Mouse (Mus musculus): ENCODE data around the gene Xlr3c.
"Not testable (repeated sequence)": the region's sequence is repeated elsewhere in the genome, so short reads cannot be mapped to it uniquely, and the experiment has no call there.

Xlr3c gene

GRCm38 (mm10) chrX:73265270-73265669, at the start of gene Xlr3c:
TSS of gene Xlr3c (minus strand) at chrX:73265390.
- CTCF ChIA-PET, result interaction anchor here in 1 of 4 experiments (0.7 kb wide), 1 partner anchor 1156 kb away, joined by 9 read pairs; no protein-coding TSS in a partner anchor
- POLR2A ChIA-PET, result interaction anchor here in 1 of 4 experiments (0.7 kb wide), 1 partner anchor 410 kb away, joined by 5 read pairs; no protein-coding TSS in a partner anchor

- ChIA-PET CTCF (interaction anchor here in 1 of 4 experiments (0.6 kb wide), 1 partner anchor 14 kb away, joined by 3 read pairs; no protein-coding TSS in a partner anchor), POLR2A (no interaction called here)
Measured at GRCm38 (mm10) chrX:73312522-73312921, 47.3 kb upstream of the Xlr3c start.

- POLR2A ChIA-PET, CTCF ChIA-PET: not testable (repeated sequence)
Measured at GRCm38 (mm10) chrX:73295745-73296144, 30.6 kb upstream of the Xlr3c start.

GRCm38 (mm10) chrX:73292876-73293275, 27.7 kb upstream of the Xlr3c start, which contains the start of the genes Xlr5a and Xlr5c:
TSS of gene Xlr5a (minus strand) at chrX:73292976.
TSS of gene Xlr5c (minus strand) at chrX:73292976.
- CTCF ChIA-PET, POLR2A ChIA-PET: not testable (repeated sequence)

- POLR2A ChIA-PET, result interaction anchor here in 1 of 4 experiments (0.7 kb wide), 1 partner anchor 149 kb away, joined by 4 read pairs; no protein-coding TSS in a partner anchor
- CTCF ChIA-PET, result not testable (repeated sequence)
Measured at GRCm38 (mm10) chrX:73262428-73262827, 2.8 kb downstream of the Xlr3c start.

- POLR2A ChIA-PET, result interaction anchor here in 1 of 4 experiments (0.6 kb wide), 2 partner anchors 203 to 319 kb away, joined by 7 to 8 read pairs; no protein-coding TSS in a partner anchor
- CTCF ChIA-PET, result not testable (repeated sequence)
Measured at GRCm38 (mm10) chrX:73242821-73243325, 22.3 kb downstream of the Xlr3c start, which contains the start of gene Xlr4c. TSS of gene Xlr4c (minus strand) at chrX:73243130.

- POLR2A ChIA-PET, result interaction anchor here in 3 of 4 experiments (0.5 to 3.2 kb wide), 5 partner anchors 113 to 229 kb away, joined by 3 to 11 read pairs (median 4); partner anchors contain the start of genes Haus7 (in 1 of the 3) and Zfp275 (in 1 of the 3)
- CTCF ChIA-PET, result interaction anchor here in 1 of 4 experiments (1.2 kb wide), 1 partner anchor 201 kb away, joined by 3 read pairs; no protein-coding TSS in a partner anchor
Measured at GRCm38 (mm10) chrX:73229288-73229687, 35.9 kb downstream of the Xlr3c start.

- POLR2A ChIA-PET, result interaction anchor here in 3 of 4 experiments (0.5 to 3.2 kb wide), 11 partner anchors 114 to 230 kb away, joined by 3 to 11 read pairs (median 4); partner anchors contain the start of genes Haus7 (in 1 of the 3), Xlr3a (in 1 of the 3) and Zfp275 (in 1 of the 3)
- CTCF ChIA-PET, result interaction anchor here in 1 of 4 experiments (1.0 to 1.2 kb wide), 2 partner anchors 175 to 201 kb away, joined by 3 read pairs; no protein-coding TSS in a partner anchor
Measured at GRCm38 (mm10) chrX:73228606-73229214, 36.5 kb downstream of the Xlr3c start.

GRCm38 (mm10) chrX:73227914-73228605, 37.1 kb downstream of the Xlr3c start, which contains the start of gene F8a:
TSS of gene F8a (plus strand) at chrX:73228291.
- CTCF ChIA-PET, result interaction anchor here in 1 of 4 experiments (1.0 to 1.2 kb wide), 2 partner anchors 174 to 202 kb away, joined by 3 read pairs; no protein-coding TSS in a partner anchor

GRCm38 (mm10) chrX:73225365-73225764, 39.8 kb downstream of the Xlr3c start:
- ChIA-PET CTCF (no interaction called here), POLR2A (no interaction called here)

More at GRCm38 (mm10) chrX:73227914-73228605, 37.1 kb downstream of the Xlr3c start, which contains the start of gene F8a:
- POLR2A ChIA-PET, result interaction anchor here in 3 of 4 experiments (0.5 to 3.2 kb wide), 11 partner anchors 9 to 230 kb away, joined by 3 to 11 read pairs (median 4); partner anchors contain the start of genes Haus7 (in 1 of the 3), Xlr3a (in 1 of the 3) and Zfp275 (in 1 of the 3)

- POLR2A ChIA-PET, CTCF ChIA-PET: not testable (repeated sequence)
Measured at GRCm38 (mm10) chrX:73213819-73214564, 51.2 kb downstream of the Xlr3c start, which contains the start of gene Xlr4b. TSS of gene Xlr4b (plus strand) at chrX:73214333.
